ENCODE assay signal across 8 mouse cellular contexts in the genomic region with DNA sequence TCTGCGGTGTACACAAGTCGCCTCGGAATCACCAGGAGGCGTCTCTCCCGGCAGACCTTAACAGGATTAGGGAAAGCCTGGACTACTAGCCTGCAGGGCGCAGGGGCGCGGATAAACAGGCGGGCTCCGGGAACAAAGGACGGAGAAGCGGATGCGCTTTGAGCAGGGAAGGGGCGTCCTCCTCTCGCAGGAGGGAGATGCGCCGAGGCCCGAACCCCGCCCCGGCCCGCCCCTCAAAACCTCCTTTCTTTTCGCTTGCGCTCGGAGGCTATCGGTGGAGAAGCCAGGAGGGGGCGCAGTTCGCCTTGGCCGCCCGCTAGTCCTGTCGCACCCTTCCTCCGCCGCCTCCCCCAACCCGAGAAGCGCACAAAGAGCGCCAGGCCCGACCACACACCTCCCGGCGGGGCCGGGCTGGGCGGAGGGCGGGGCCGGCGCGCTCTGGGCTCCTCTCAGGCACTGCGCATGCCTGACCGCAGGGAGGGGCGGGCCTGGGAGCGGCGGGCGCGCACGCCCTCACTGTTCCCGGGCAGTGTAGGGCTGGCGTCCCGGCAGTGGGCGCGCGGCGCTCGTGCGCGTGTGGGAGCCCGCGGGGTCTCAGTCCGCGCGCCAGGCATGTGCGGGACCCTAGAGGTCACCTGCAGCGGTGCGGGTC. TPM values are rescaled to one million over a fixed set of nuclear protein-coding genes. Genes with fewer than 3 reads are reported as not detected.
A peak's percentile ranks its signal among the peaks of the same experiment; 100 is the strongest.
DNase-seq lines count a peak whose midpoint lies in the region; ATAC-seq and TF ChIP-seq lines count a peak whose summit lies in the region.

No protein-coding gene starts in this region.

- peak overlapping the region; percentile 95 for H3K9ac ChIP-seq in lung, embryonic 16.5 days (ENCODE audit: low read length)

- peak; percentile 85 for TF ChIP-seq POLR2A in thymus, adult 2 months (IDR thresholded peaks at IDR 0.05; ENCODE audit: control insufficient read depth, extremely low read depth, insufficient read depth, low read length, poor library complexity)

- H3K36me3 ChIP-seq in lung, embryonic 16.5 days (ENCODE audit: control insufficient read depth, insufficient read depth, low read length): peaks cover 2% of the 10 kb centered on the region; the same call in 1 of the 2 replicates
- 0 out of 2 replicates have a peak, but pooled peaks cover 3% of the 10 kb centered on the region for H3K36me3 ChIP-seq in thymus, adult 2 months (ENCODE audit: control insufficient read depth, insufficient read depth, low read length)

- TF ChIP-seq CTCF in thymus, adult 2 months (IDR thresholded peaks at IDR 0.05; ENCODE audit: borderline replicate concordance, control insufficient read depth, extremely low read depth, insufficient read depth, low read length, poor library complexity): peak; percentile 90

- no peaks in the 10 kb centered on the region for H3K9me3 ChIP-seq in lung, embryonic 16.5 days (ENCODE audit: control insufficient read depth, low read length)

- H3K4me3 ChIP-seq in lung, embryonic 16.5 days (ENCODE audit: low read length): peak overlapping the region; percentile 87
- H3K4me3 ChIP-seq in thymus, adult 2 months (ENCODE audit: control insufficient read depth, insufficient read depth, low read length): peak overlapping the region; percentile 67

- peak overlapping the region; percentile 97 for H3K4me2 ChIP-seq in lung, embryonic 16.5 days (ENCODE audit: low read depth, low read length)

- no peaks in the 10 kb centered on the region for H3K27me3 ChIP-seq in lung, embryonic 16.5 days (ENCODE audit: control insufficient read depth, insufficient read depth, low read depth, low read length)
- H3K27me3 ChIP-seq in thymus, adult 2 months (ENCODE audit: control insufficient read depth, insufficient read depth, low read length): no peaks in the 10 kb centered on the region

- DNase-seq in MN1 (ENCODE audit: low spot score): peak; percentile 99
- peak; percentile 98 for DNase-seq in cerebellum, adult 8-10 months
- DNase-seq in forelimb bud, embryonic 11.5 days (ENCODE audit: low read depth, low spot score): peak; percentile 97
- DNase-seq in layer of hippocampus, adult 9-10 months (ENCODE audit: low spot score): peak; percentile 91
- DNase-seq in ovary, adult 18-20 months (ENCODE audit: low spot score): peak; percentile 98
- peak; percentile 99 for DNase-seq in thymus, adult 2 months

- WGBS in lung, embryonic 16.5 days: 0% methylated on average over 61 of the region's 70 CpGs
- under 1% methylated on average over 60 of the region's 70 CpGs for WGBS in thymus, adult 2 months

- peak; percentile 77 to 79 for ATAC-seq in hematopoietic stem cell, adult 5-6 weeks (replicated peaks in 1 of 2; ENCODE audit: insufficient read depth in 1 of 2, low FRiP score in 2 of 2, low TSS enrichment in 1 of 2, low read depth in 1 of 2, poor library complexity in 2 of 2, severe bottlenecking in 2 of 2)
- ATAC-seq in lung, embryonic 16.5 days (ENCODE audit: low read depth): peak; percentile 91

- peak overlapping the region; percentile 99 for H3K27ac ChIP-seq in lung, embryonic 16.5 days (ENCODE audit: low read length)
- peak overlapping the region; percentile 91 for H3K27ac ChIP-seq in thymus, adult 2 months (ENCODE audit: control insufficient read depth, insufficient read depth, low read length)

- H3K4me1 ChIP-seq in lung, embryonic 16.5 days (replicated peaks; ENCODE audit: control insufficient read depth, insufficient read depth, low read length): peaks cover 24% of the 10 kb centered on the region
- peaks cover 18% of the 10 kb centered on the region for H3K4me1 ChIP-seq in thymus, adult 2 months (replicated peaks; ENCODE audit: control insufficient read depth, insufficient read depth, low read length)

RNA-seq across cellular contexts. Expression of a gene that starts 1.2 kb away (rescaled TPM):
- 10.7 and 11.7 TPM in 2 replicates for total RNA-seq in hematopoietic stem cell, adult 5-6 weeks (2017)
- 8.5 and 8.7 TPM in 2 replicates for polyA plus RNA-seq in lung, embryonic 16.5 days (2015; fragmentation: Nextera tagmentation; extraction: Ambion mirVana)
- 75.3 and 77.1 TPM in 2 replicates for polyA plus RNA-seq in thymus, adult 2 months (2012; rRNA removed)

Comparison
In these comparisons a context has a peak if more than half of its experiments do, and no peak if none do; other contexts are left out.
1. Peak in every context shown above with its lines: DNase-seq, ATAC-seq, H3K4me3 ChIP-seq and H3K27ac ChIP-seq.